Mouse (Mus musculus): ENCODE measurements around the gene Slc12a7.
A peak's percentile ranks its signal among the peaks of the same experiment; 100 is the strongest.

Gene Slc12a7

DNA sequence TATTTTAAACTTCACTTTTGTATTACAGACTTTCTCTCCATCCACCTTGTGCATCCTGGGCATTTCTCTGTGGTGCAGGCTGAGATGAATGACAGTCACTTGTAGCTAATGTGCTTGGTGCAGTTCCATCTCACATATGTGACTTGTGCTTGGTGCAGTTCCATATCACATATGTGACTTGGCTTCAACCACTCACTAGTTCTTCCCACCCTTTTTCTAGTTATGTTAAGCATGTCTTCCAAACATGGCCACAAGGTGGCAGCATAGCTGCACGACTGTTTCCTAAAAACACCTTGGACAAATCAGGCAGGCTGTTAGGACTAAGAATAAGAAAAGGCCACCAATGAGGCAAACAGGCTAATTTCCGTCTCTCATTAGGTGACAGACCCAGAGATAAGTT lies 14.7 kb upstream of the Slc12a7 start:
- peak; percentile 95 for DNase-seq (ENCODE audit: low read depth)

- DNase-seq (ENCODE audit: low read depth) = no peak
These were observed 12.7 kb upstream of the Slc12a7 start for GRCm38 (mm10) chr13:73720241-73720640.

DNA sequence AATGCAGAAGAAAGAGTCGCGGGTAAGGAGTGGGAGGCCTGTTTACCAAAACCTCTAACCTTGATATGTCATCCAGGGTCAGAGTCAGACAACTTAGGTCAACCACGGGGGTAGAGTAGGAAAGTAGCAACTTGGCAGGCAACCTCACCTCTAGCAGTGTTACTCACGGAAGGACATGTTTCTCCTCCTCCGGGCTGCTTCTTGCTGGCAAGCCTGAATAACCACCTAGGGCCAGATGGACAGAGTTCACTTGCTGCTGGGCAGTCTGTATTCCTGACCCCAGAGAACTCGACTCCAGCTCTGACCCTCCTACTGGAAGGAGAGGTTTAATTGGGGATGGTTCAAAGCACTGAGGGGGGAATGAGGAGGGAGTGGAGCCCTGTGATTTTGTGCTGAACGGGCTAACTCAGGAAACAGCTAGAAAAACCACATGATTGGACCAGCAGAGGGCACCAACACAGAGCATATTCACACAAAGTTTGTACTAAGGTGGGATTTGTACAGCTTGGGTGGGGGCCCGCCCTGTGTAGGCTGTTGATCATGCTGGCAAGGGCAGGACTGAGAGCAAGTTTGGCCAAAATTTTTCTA lies 9.7 kb upstream of the Slc12a7 start:
- DNase-seq (ENCODE audit: low read depth) = peak; percentile 74

DNA sequence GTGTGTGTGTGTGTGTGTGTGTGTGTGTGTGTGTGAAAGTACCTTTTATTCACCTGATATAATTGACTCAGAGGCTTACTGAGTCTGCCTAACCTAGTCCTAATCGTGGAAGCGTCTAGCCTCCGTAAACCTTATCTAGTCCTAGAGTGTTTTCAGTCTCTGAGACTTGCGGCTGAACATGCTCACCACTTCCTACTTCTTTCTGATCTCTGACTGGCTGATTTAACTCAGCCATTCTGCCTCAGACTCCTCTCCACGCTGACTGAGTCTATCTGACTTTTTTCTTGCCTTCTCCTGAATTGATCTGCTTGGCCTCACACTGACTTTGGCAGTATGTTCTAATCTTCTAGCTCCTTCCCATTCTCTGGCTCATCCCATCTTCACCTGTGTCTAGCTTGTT lies 7.6 kb upstream of the Slc12a7 start:
- DNase-seq (ENCODE audit: low read depth) = peak; percentile 81

- no peak for DNase-seq (ENCODE audit: low read depth)
These were observed 5.3 kb upstream of the Slc12a7 start for GRCm38 (mm10) chr13:73727621-73728025.

DNA sequence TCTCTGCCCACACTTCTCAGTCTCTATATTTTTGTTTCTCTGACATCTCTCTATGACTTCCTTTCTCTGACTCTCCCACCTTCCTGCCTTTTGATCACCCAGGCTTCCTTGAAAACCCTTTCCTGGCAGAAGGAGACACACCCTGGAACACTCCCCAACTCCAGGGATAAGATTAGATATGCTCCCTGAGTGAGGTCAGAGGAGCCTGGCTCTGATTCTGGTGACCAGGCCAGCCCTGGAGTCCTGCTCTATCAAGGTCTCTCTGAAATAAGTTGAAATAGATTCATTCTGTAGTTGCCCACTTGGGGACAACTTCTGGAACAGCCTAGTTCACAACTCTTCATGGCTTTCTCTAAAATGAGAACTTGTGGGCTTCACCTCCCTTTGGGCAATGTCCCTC lies 4.3 kb upstream of the Slc12a7 start:
- DNase-seq (ENCODE audit: low read depth) = no peak

DNA sequence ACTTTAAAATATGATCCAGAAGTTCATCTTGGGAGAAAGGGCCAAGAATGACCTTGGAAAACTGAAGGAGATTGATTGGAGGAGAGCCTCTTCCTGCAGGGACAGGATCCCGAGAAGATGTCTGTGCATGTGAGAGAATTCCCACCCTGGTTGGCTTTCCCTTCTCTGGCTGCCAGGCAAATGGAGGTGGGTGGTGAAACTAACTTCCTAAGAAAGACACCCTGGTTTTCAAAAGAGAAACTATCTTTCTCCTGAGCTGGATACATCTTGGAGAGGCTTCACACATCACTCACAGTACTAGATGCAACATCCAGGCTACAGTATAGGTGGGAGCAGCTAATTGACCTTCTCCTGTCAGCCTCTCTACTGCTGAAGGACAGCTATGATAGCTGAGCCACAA lies 2.0 kb upstream of the Slc12a7 start:
- no peak for DNase-seq (ENCODE audit: low read depth)

DNA sequence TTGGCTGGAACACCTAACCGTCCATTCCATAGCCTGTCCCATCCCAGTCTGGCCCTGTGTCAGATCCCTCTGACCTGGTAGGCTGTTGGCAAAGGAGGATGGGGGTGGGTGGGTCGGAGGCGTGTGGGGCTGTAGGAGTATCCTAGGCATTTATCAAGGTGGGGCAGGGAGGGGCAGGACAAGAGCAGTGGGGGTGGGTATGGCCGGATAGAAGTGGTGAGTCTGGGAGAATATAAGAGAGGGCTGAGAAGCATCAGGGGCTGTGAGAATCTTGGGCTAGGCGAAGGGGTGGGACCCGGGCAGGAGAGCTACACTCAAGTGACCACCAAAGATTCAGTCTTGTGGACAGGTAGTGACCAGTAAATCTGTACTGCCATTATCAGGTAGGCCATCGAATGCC lies 659 bp upstream of the Slc12a7 start:
- no peak for DNase-seq (ENCODE audit: low read depth)

GRCm38 (mm10) chr13:73734379-73734778 lies 1.5 kb downstream of the Slc12a7 start:
- DNase-seq (ENCODE audit: low read depth) = no peak

GRCm38 (mm10) chr13:73735270-73735669 lies 2.4 kb downstream of the Slc12a7 start:
- no peak for DNase-seq (ENCODE audit: low read depth)

GRCm38 (mm10) chr13:73735928-73736327 lies 3.0 kb downstream of the Slc12a7 start:
- DNase-seq (ENCODE audit: low read depth) = no peak

DNA sequence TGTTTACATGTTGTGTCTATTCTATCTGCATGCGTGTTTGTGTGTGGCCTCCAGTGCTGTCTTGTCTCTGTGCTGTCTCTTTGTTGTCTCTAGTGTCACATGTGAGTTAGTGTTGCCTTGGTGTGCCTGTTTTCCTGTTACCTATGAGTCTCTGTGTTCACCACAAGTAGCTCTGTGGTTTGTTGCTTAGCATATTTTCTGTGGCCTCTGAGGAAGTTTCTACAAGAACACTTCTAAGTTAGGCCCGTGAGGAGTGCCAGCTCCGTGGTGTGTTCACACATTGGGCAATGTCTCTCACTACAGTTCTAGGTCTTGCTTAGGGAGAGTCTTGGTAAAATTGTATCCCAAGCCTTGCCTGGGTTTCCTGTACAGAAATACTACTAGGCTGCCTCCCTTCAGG lies 4.0 kb downstream of the Slc12a7 start:
- DNase-seq (ENCODE audit: low read depth) = peak; percentile 83

DNA sequence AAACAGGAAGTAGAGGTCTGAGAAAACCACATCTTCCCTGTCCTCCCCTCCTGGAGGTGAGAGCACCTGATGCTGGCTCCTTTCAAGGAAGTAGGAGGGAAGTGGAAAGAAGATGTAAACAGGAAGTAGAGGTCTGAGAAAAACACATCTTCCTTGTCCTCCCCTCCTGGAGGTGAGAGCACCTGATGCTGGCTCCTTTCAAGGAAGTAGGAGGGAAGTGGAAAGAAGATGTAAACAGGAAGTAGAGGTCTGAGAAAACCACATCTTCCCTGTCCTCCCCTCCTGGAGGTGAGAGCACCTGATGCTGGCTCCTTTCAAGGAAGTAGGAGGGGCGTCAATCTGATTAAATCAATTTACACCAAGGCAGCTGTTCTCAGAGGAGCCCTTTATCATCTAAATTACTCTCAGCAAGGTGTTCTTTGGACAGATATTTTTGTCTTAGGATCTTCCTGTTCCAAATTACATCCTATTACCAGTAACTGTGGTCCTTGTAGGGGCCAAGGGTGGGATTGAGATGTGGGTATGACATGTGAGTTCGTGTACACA lies 7.6 kb downstream of the Slc12a7 start:
- DNase-seq (ENCODE audit: low read depth) = peak; percentile 61

DNA sequence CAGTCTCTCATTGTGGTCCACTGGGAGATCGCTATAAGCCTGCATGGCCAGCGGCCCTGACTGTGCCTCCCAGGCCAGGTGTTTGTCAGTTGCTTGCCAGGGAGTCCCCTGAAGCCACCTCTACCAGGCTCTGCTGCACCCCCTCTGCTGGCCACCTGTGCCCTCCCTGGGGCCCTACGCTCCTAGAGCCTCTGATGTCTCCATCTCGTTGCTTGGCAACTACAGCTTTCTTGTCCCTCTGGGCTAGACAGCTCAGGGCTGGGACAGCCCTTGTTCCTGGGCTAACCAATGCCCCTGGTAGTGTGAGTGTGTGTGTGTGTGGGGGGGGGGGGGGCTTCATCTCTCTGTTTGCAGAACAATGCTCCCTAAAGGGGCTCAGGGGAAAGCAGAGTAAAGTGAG lies 10.1 kb downstream of the Slc12a7 start:
- DNase-seq (ENCODE audit: low read depth) = no peak

DNA sequence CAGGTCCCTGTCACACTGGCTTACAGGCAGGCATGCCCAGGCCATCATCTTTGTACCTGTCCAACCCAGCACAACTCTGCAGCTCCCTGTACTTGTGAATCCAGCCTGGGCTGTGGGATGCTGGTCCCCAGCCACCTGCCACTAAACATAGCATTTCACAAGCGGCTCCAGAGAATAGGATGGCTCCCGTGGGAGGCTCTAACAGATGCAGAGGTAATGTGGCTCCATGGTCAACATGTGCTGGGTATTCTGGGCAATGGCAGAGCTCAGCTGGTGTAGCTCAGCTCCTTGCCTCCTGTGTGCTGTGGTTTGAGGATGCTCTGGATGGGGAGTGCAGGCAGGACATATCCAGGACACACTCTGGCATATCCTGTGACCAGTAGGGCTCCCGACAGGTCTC lies 10.8 kb downstream of the Slc12a7 start:
- no peak for DNase-seq (ENCODE audit: low read depth)

- DNase-seq (ENCODE audit: low read depth) = peak; percentile 71
These were observed 16.0 kb downstream of the Slc12a7 start for GRCm38 (mm10) chr13:73748663-73749440.

- DNase-seq (ENCODE audit: low read depth) = no peak
These were observed 17.5 kb downstream of the Slc12a7 start for GRCm38 (mm10) chr13:73750435-73750834.

- DNase-seq (ENCODE audit: low read depth) = no peak
These were observed 18.4 kb downstream of the Slc12a7 start for GRCm38 (mm10) chr13:73751284-73751683.

DNA sequence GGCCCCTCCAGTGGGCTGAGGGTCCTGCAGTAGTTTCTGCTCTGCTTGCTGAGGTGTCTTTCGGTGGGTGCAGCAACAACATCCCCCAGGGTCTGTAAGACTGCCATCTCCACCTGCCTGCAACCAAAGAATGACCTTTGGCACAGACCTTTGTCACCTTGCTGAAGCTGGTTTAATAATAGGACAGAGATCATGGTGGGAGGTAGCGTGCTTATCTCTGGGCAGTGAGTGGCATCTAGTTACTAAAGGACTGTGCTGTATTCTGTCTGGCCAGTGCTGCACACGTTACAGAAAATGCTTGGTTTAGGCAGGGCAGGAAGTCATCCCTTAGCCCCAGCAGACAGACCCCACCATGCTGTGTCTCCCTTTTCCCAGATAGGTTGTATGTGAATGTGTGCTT lies 22.9 kb downstream of the Slc12a7 start:
- DNase-seq (ENCODE audit: low read depth) = no peak

DNA sequence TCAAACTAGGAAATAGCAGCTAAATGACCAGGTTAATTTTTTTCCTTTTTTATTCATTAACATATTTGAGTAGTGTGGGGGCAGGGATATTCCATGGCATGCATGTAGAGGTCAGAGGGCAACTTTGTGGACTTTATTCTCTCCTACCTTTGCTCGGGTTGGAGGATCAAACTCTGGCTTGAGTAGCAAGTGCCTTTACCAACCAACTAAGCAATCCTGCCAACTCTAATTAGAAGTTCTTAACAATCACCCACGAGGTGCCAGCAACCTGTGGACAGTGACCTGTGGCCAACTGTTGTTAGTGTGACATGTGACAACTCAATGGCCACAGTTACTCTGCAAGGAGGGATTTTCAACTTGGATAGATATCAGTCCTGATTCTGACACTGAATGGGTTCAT lies 24.0 kb downstream of the Slc12a7 start:
- DNase-seq (ENCODE audit: low read depth) = no peak

GRCm38 (mm10) chr13:73757362-73757761 lies 24.5 kb downstream of the Slc12a7 start:
- DNase-seq (ENCODE audit: low read depth) = no peak

GRCm38 (mm10) chr13:73759596-73759995 lies 26.7 kb downstream of the Slc12a7 start:
- DNase-seq (ENCODE audit: low read depth) = no peak

DNA sequence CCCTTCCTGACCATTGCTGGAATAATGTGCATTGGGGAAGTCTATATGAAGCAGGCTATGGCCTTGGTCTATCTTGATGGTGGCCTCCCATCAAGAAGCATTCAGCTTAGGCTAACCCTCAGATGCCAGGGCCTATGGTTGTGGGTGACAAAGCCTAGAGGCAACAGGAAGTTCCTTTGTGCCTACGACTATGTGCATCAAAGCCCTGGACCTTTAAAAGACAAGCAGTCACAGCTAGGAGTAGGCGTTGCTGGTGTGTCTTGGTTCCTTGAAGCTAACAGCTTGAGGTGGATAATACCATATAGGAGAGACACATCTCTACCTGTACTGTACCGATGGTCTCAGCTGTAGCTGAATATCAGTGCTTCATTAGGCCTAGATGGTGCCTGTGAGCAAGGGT lies 27.2 kb downstream of the Slc12a7 start:
- DNase-seq (ENCODE audit: low read depth) = peak; percentile 66

GRCm38 (mm10) chr13:73762938-73763337 lies 30.0 kb downstream of the Slc12a7 start:
- no peak for DNase-seq (ENCODE audit: low read depth)

All from naive thymus-derived CD4-positive, alpha-beta T cell, adult 2 months (primary cell).